Mouse (Mus musculus): ENCODE measurements at regions not wholly inside any gene's neighbourhood (a gene's known extent, or its start where the extent isn't known, plus 50 kb on each side); places are given as distances from the start of the nearest gene placed in this dataset.
"Not testable (repeated sequence)": the region's sequence is repeated elsewhere in the genome, so short reads cannot be mapped to it uniquely, and the experiment has no call there.

DNA sequence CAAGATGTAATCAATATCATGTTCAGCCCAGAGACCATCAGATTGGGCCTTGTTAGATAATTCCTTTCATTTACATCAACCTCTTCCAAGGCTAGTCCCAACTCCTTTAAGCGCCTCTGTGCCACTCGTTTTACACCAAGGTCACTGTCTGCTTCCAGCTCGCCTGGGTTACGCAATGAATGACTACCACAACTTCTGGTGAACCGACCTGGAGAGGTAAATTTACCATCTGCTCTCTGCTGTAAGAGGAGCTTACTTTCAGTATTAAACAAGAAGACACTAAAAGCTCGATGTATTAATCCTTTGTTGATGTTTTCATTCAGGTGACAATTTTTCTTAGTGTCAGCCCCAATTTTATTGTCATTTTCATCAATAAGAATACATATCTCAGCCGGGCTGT lies 51.7 kb upstream of the Fam174b start:
- H3K36me3 ChIP-seq (ENCODE audit: control insufficient read depth, insufficient read depth, low read length): no peaks in the 10 kb centered on the region
- H3K27ac ChIP-seq (ENCODE audit: low read depth, low read length): no peak overlapping the region
- no peak overlapping the region for H3K4me2 ChIP-seq
- H3K9ac ChIP-seq (ENCODE audit: low read depth, low read length): no peak overlapping the region
- H3K4me3 ChIP-seq (ENCODE audit: low read depth, low read length): no peak overlapping the region
- ATAC-seq (replicated peaks; ENCODE audit: insufficient number of reproducible peaks, low FRiP score, low TSS enrichment): no peak
- no peaks in the 10 kb centered on the region for H3K9me3 ChIP-seq (replicated peaks; ENCODE audit: control insufficient read depth, low read length)
- H3K27me3 ChIP-seq (ENCODE audit: control insufficient read depth, insufficient read depth, low read length): no peaks in the 10 kb centered on the region
- 78% methylated on average over 7 of the region's 7 CpGs for WGBS (ENCODE audit: insufficient replicate concordance)
- H3K4me1 ChIP-seq (ENCODE audit: control insufficient read depth, insufficient read depth, low read length): 0 out of 2 replicates have a peak, but pooled peaks cover 4% of the 10 kb centered on the region

DNA sequence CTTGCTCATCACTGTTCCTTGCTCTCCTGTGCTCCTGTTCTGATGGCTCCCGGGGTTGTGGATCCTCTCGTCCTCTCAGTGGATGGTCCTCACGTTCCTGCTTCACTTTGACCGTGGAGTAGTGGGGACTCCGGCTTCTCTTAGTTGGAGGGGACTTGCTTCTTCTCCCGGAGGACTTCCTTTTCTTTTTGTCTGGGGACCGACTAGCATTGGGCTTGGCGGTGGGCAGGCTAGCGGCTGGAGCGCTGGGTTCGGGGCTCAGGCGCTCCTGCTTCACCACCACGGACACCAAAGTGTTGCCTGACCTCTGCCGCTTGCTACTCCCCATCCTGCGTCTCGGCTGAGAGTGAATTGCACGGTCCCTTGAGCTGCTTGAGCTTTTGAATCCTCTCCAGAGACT lies 53.9 kb upstream of the Fam174b start:
- not testable (repeated sequence) for H3K27ac ChIP-seq (ENCODE audit: low read depth, low read length); H3K9me3 ChIP-seq (replicated peaks; ENCODE audit: control insufficient read depth, low read length); H3K4me2 ChIP-seq; ATAC-seq (replicated peaks; ENCODE audit: insufficient number of reproducible peaks, low FRiP score, low TSS enrichment); H3K4me3 ChIP-seq (ENCODE audit: low read depth, low read length); H3K9ac ChIP-seq (ENCODE audit: low read depth, low read length); H3K36me3 ChIP-seq (ENCODE audit: control insufficient read depth, insufficient read depth, low read length); H3K27me3 ChIP-seq (ENCODE audit: control insufficient read depth, insufficient read depth, low read length); H3K4me1 ChIP-seq (ENCODE audit: control insufficient read depth, insufficient read depth, low read length)
- WGBS (ENCODE audit: insufficient replicate concordance): 87% methylated on average over 16 of the region's 17 CpGs

DNA sequence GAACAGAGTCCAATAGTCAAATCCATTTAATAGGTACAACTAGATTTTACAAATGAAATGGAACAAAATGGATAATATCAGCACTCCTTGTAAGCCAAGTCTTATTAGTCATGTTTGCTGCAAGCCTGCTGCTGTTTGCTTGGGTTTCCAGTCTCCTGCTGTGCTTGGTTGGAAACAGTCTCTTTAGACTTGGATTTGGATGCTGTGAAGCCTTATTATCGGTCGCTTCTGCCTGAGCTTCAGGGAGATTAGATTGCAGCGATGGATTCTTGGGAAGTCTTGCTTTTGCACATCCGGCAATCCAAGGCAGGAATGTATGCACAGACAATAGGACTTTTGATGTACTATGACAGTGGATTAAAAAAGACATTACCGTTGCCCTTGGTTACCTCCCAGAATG lies 57.3 kb upstream of the Fam174b start:
- ATAC-seq (replicated peaks; ENCODE audit: insufficient number of reproducible peaks, low FRiP score, low TSS enrichment): no peak
- no peaks in the 10 kb centered on the region for H3K27me3 ChIP-seq (ENCODE audit: control insufficient read depth, insufficient read depth, low read length)
- H3K4me3 ChIP-seq (ENCODE audit: low read depth, low read length): no peak overlapping the region
- no peaks in the 10 kb centered on the region for H3K9me3 ChIP-seq (replicated peaks; ENCODE audit: control insufficient read depth, low read length)
- H3K4me2 ChIP-seq: no peak overlapping the region
- H3K27ac ChIP-seq (ENCODE audit: low read depth, low read length): no peak overlapping the region
- 66% methylated on average over 5 of the region's 5 CpGs for WGBS (ENCODE audit: insufficient replicate concordance)
- no peaks in the 10 kb centered on the region for H3K4me1 ChIP-seq (ENCODE audit: control insufficient read depth, insufficient read depth, low read length)
- no peak overlapping the region for H3K9ac ChIP-seq (ENCODE audit: low read depth, low read length)
- H3K36me3 ChIP-seq (ENCODE audit: control insufficient read depth, insufficient read depth, low read length): no peaks in the 10 kb centered on the region

DNA sequence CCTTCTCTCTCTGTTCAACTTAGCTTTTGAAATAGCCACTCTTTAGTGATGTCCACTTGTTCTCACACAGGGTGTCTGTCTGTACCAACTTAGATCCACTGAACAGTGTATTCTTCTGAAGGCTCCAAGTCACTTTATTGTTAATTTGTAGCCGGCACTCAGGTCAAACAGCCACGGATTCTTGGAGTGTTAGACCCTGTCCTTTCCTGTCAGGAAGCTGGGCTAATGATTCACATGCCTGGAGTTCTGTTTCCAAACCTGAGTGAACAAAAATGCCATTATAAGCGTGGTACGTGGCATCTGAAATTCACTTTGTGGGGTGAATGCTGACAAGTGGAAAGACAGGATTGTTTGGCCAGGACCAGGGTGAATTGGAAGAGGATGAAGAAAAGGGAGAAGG lies 69.5 kb upstream of the Fam174b start:
- Histone ChIP-seq H3K27ac (ENCODE audit: low read depth, low read length) (no peak overlapping the region), H3K9ac (ENCODE audit: low read depth, low read length) (no peak overlapping the region), H3K4me3 (ENCODE audit: low read depth, low read length) (no peak overlapping the region), H3K36me3 (ENCODE audit: control insufficient read depth, insufficient read depth, low read length) (no peaks in the 10 kb centered on the region), H3K9me3 (replicated peaks; ENCODE audit: control insufficient read depth, low read length) (no peaks in the 10 kb centered on the region), H3K4me1 (ENCODE audit: control insufficient read depth, insufficient read depth, low read length) (no peaks in the 10 kb centered on the region), H3K4me2 (no peak overlapping the region), H3K27me3 (ENCODE audit: control insufficient read depth, insufficient read depth, low read length) (no peaks in the 10 kb centered on the region)
- WGBS (ENCODE audit: insufficient replicate concordance): 40% methylated on average over 4 of the region's 4 CpGs
- ATAC-seq (replicated peaks; ENCODE audit: insufficient number of reproducible peaks, low FRiP score, low TSS enrichment): no peak

DNA sequence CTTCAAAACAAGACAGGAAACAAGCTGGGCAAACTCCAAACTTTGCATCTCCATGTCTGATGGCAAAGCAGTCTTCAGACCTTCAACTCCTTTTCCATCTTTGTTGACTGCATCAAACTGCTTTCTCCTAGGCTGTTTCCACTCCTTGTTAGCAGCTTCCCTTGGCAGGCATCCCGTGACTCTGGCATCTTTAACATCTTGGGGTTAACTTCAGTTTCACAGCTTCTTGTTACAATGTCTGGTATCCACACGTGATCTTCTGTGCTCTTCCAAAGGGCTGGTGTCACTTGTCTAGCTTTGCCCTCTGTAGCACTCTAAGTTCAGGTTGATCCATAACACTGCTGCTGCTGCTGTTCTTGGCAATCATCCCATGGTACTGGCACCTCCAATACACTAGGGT lies 71.3 kb upstream of the Fam174b start:
- no peak for ATAC-seq (replicated peaks; ENCODE audit: insufficient number of reproducible peaks, low FRiP score, low TSS enrichment)
- no peak overlapping the region for H3K27ac ChIP-seq (ENCODE audit: low read depth, low read length)
- H3K4me3 ChIP-seq (ENCODE audit: low read depth, low read length): no peak overlapping the region
- H3K9me3 ChIP-seq (replicated peaks; ENCODE audit: control insufficient read depth, low read length): no peaks in the 10 kb centered on the region
- H3K27me3 ChIP-seq (ENCODE audit: control insufficient read depth, insufficient read depth, low read length): no peaks in the 10 kb centered on the region
- 68% methylated on average over 2 of the region's 2 CpGs for WGBS (ENCODE audit: insufficient replicate concordance)
- H3K9ac ChIP-seq (ENCODE audit: low read depth, low read length): no peak overlapping the region
- no peak overlapping the region for H3K4me2 ChIP-seq
- H3K4me1 ChIP-seq (ENCODE audit: control insufficient read depth, insufficient read depth, low read length): no peaks in the 10 kb centered on the region
- no peaks in the 10 kb centered on the region for H3K36me3 ChIP-seq (ENCODE audit: control insufficient read depth, insufficient read depth, low read length)

DNA sequence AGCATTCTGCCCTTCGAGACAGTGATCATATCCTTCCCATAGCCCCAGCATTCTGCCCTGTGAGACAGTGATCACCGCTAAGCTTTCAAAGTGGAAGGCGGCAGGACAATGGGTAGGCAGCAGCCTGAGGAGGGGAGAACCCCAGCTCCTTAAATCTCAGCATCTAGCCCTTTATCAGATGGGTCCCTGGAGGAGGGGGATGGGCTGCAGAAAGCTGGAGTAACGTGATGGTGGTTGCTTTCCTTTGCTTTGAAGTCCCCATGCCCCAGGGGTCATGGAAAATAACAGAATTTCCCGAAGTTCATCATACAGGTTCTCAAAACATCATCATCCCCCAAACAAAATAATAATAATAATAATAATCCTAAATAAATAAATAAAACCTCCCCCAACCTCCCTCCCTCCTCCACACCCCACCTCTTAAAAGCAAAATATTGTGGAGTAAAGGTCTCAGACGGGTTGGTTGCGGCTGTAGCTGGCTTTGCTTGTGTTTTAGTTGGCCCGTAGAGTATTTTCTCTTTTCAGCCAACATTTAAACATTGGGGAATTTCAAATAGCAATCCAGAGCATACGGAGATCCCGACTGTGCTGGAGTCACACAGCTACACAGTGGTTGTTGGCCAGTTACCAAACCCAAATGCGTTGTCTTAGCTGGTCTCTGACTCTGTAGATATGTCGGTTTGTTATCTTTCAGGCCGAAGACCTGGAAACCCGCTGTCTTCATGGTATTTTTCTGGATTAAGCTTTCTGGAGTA lies 73.0 kb upstream of the Fam174b start:
- Histone ChIP-seq H3K4me1 (ENCODE audit: control insufficient read depth, insufficient read depth, low read length) (no peaks in the 10 kb centered on the region), H3K4me2 (no peak overlapping the region), H3K27ac (ENCODE audit: low read depth, low read length) (no peak overlapping the region), H3K27me3 (ENCODE audit: control insufficient read depth, insufficient read depth, low read length) (no peaks in the 10 kb centered on the region), H3K9ac (ENCODE audit: low read depth, low read length) (no peak overlapping the region), H3K36me3 (ENCODE audit: control insufficient read depth, insufficient read depth, low read length) (no peaks in the 10 kb centered on the region), H3K9me3 (replicated peaks; ENCODE audit: control insufficient read depth, low read length) (no peaks in the 10 kb centered on the region), H3K4me3 (ENCODE audit: low read depth, low read length) (no peak overlapping the region)
- 63% methylated on average over 14 of the region's 14 CpGs for WGBS (ENCODE audit: insufficient replicate concordance)
- ATAC-seq (replicated peaks; ENCODE audit: insufficient number of reproducible peaks, low FRiP score, low TSS enrichment): no peak

DNA sequence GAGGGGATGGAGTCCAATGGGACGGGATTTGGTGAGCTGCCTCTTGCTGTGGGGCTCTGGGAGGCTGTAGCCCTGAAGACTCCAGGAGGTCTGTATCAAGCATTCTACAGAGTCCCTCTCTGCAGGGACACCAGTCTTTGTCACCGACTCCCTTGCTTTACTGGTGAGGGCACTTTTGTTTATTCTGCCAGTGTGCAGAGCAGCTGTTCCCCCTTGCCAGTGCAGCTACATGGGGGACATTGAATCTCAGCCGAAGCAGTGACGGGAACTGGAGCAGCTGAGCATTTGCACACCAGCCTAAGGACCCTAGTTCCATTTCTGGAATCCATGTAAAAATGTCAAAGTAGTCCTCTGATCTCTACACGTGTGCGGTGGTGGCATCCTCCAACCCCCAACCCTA lies 75.1 kb upstream of the Fam174b start:
- no peaks in the 10 kb centered on the region for H3K27me3 ChIP-seq (ENCODE audit: control insufficient read depth, insufficient read depth, low read length)
- no peak overlapping the region for H3K4me2 ChIP-seq
- H3K4me1 ChIP-seq (ENCODE audit: control insufficient read depth, insufficient read depth, low read length): no peaks in the 10 kb centered on the region
- ATAC-seq (replicated peaks; ENCODE audit: insufficient number of reproducible peaks, low FRiP score, low TSS enrichment): no peak
- no peak overlapping the region for H3K27ac ChIP-seq (ENCODE audit: low read depth, low read length)
- no peak overlapping the region for H3K4me3 ChIP-seq (ENCODE audit: low read depth, low read length)
- 62% methylated on average over 6 of the region's 6 CpGs for whole genome bisulfite sequencing (ENCODE audit: insufficient replicate concordance)
- no peak overlapping the region for H3K9ac ChIP-seq (ENCODE audit: low read depth, low read length)
- H3K9me3 ChIP-seq (replicated peaks; ENCODE audit: control insufficient read depth, low read length): no peaks in the 10 kb centered on the region
- no peaks in the 10 kb centered on the region for H3K36me3 ChIP-seq (ENCODE audit: control insufficient read depth, insufficient read depth, low read length)

DNA sequence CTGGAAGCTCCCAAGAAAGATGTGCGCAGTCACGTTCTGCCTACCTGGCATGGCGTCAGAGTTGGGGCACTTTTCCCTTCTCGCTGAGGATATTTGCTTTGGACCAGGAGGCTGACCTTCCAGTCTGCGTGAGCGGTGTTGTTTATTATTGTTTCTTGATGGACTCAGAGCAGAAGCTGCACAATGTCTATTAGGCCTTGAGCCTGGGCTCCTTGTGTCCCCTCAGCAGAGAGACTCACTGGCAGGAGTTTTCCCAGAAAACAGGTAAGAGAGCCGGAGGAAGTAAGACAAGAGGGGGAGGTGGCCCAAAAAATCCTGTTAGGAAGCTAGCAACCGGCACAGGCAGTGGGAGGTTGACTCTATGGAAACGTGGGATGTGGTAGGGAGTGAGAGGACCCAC lies 77.6 kb upstream of the Fam174b start:
- WGBS (ENCODE audit: insufficient replicate concordance): 67% methylated on average over 9 of the region's 9 CpGs
- Histone ChIP-seq H3K9me3 (replicated peaks; ENCODE audit: control insufficient read depth, low read length) (no peaks in the 10 kb centered on the region), H3K9ac (ENCODE audit: low read depth, low read length) (no peak overlapping the region), H3K4me1 (ENCODE audit: control insufficient read depth, insufficient read depth, low read length) (no peaks in the 10 kb centered on the region; the same call in 1 of the 2 replicates), H3K4me2 (no peak overlapping the region), H3K27ac (ENCODE audit: low read depth, low read length) (no peak overlapping the region), H3K4me3 (ENCODE audit: low read depth, low read length) (no peak overlapping the region), H3K27me3 (ENCODE audit: control insufficient read depth, insufficient read depth, low read length) (no peaks in the 10 kb centered on the region), H3K36me3 (ENCODE audit: control insufficient read depth, insufficient read depth, low read length) (no peaks in the 10 kb centered on the region)
- no peak for ATAC-seq (replicated peaks; ENCODE audit: insufficient number of reproducible peaks, low FRiP score, low TSS enrichment)

DNA sequence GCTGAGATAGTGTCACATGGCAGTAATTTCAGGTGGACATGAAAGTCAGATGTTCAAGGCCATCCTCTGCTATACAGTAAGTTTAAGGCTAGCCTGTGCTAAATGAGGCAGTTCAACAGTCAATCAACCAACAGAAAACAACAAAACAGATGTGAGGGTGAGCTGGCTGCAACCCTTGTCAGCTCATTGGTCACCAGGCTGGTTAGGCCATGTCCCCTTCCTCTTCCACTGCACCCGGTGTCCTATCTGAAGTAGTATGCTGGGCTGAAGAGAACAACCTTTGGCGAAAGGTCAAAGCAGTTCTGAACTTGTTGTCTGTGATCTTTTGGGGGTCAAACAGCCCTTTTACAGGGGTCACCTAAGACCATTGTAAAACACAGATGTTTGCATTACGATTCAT lies 78.2 kb upstream of the Fam174b start:
- no peak for ATAC-seq (replicated peaks; ENCODE audit: insufficient number of reproducible peaks, low FRiP score, low TSS enrichment)
- 84% methylated on average over 3 of the region's 3 CpGs for WGBS (ENCODE audit: insufficient replicate concordance)

More for the DNA sequence above, 78.2 kb upstream of the Fam174b start:
- H3K9ac ChIP-seq (ENCODE audit: low read depth, low read length): no peak overlapping the region
- H3K4me1 ChIP-seq (ENCODE audit: control insufficient read depth, insufficient read depth, low read length): no peaks in the 10 kb centered on the region; the same call in 1 of the 2 replicates
- H3K4me3 ChIP-seq (ENCODE audit: low read depth, low read length): no peak overlapping the region
- H3K27ac ChIP-seq (ENCODE audit: low read depth, low read length): no peak overlapping the region
- H3K27me3 ChIP-seq (ENCODE audit: control insufficient read depth, insufficient read depth, low read length): no peaks in the 10 kb centered on the region
- no peak overlapping the region for H3K4me2 ChIP-seq
- no peaks in the 10 kb centered on the region for H3K9me3 ChIP-seq (replicated peaks; ENCODE audit: control insufficient read depth, low read length)
- H3K36me3 ChIP-seq (ENCODE audit: control insufficient read depth, insufficient read depth, low read length): no peaks in the 10 kb centered on the region

Data from heart, embryonic 11.5 days (tissue).